In the genomic region with DNA sequence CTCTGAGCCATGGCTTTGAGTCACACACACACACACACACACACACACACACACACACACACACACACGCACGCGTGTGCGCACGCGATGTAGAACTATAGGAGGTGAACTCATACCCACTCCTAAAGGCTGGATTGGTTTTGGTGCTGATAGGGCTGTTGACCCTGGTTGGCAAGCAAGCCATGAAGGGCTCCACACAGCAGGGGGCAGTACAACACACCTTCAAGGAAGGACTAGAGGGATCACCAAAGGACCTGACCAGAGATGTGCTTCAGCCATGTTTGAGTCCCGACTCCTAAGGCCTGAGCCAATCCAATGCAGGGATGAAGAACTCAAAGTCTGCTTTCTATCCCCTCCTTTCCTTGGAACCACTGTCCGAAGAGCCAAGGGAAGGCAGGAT, we compare ENCODE assay signal across 8 mouse cellular contexts. TPM values are rescaled to one million over a fixed set of nuclear protein-coding genes. Genes with fewer than 3 reads are reported as not detected.
DNase-seq lines count a peak whose midpoint lies in the region; ATAC-seq and TF ChIP-seq lines count a peak whose summit lies in the region.

No protein-coding gene starts in this region.

- no peak for TF ChIP-seq POLR2A in kidney, adult 2 months (IDR thresholded peaks at IDR 0.05; ENCODE audit: low read depth, low read length)
- no peak for TF ChIP-seq POLR2A in small intestine, adult 2 months (IDR thresholded peaks at IDR 0.05; ENCODE audit: low read depth, low read length)

- 93% methylated on average over 8 of the region's 8 CpGs for WGBS in kidney, adult 2 months
- WGBS in small intestine, adult 2 months = 94% methylated on average over 8 of the region's 8 CpGs

- no peak for ATAC-seq in megakaryocyte-erythroid progenitor cell, adult 5-6 weeks (replicated peaks; ENCODE audit: low FRiP score, low TSS enrichment, poor library complexity, severe bottlenecking)

- peak overlapping the region; percentile 79 for H3K27ac ChIP-seq in kidney, adult 2 months (ENCODE audit: insufficient read depth, low read depth, low read length)
- 0 out of 2 replicates have a peak overlapping the region, but pooled peaks have one; percentile 13 for H3K27ac ChIP-seq in small intestine, adult 2 months (ENCODE audit: insufficient read depth, low read depth, low read length)

- peaks cover 40% of the 10 kb centered on the region for H3K4me1 ChIP-seq in kidney, adult 2 months (ENCODE audit: control insufficient read depth, insufficient read depth, low read length)
- peaks cover 38% of the 10 kb centered on the region for H3K4me1 ChIP-seq in small intestine, adult 2 months (ENCODE audit: control insufficient read depth, insufficient read depth, insufficient read length, low read length)

- DNase-seq in kidney, adult 2 months = peak; percentile 35
- DNase-seq in kidney, adult 18-20 months = no peak
- peak; percentile 38 for DNase-seq in brain, adult 2 months (ENCODE audit: low read depth, low spot score)
- DNase-seq in kidney, postnatal 4 days = peak; percentile 66 to 73
- DNase-seq in urinary bladder, postnatal 14 days (ENCODE audit: low spot score) = no peak
- no peak for DNase-seq in adrenal gland, adult 18-20 months (ENCODE audit: low spot score in 2 of 2)

- H3K4me3 ChIP-seq in kidney, adult 2 months (ENCODE audit: insufficient read depth, low read depth, low read length) = no peak overlapping the region
- H3K4me3 ChIP-seq in small intestine, adult 2 months (ENCODE audit: low read depth, low read length) = no peak overlapping the region

- no peaks in the 10 kb centered on the region for H3K36me3 ChIP-seq in kidney, adult 2 months (ENCODE audit: control insufficient read depth, insufficient read depth, low read length)
- peaks cover 3% of the 10 kb centered on the region; the same call in 1 of the 2 replicates for H3K36me3 ChIP-seq in small intestine, adult 2 months (ENCODE audit: control insufficient read depth, insufficient read depth, low read length)

- H3K27me3 ChIP-seq in kidney, adult 2 months (replicated peaks; ENCODE audit: control insufficient read depth, insufficient read depth, low read length) = no peaks in the 10 kb centered on the region
- H3K27me3 ChIP-seq in small intestine, adult 2 months (ENCODE audit: control insufficient read depth, insufficient read depth, low read length) = no peaks in the 10 kb centered on the region

- TF ChIP-seq CTCF in kidney, adult 2 months (conservative IDR thresholded peaks at IDR 0.05; ENCODE audit: insufficient read depth, insufficient read length, low read depth, low read length) = peak; percentile 54
- TF ChIP-seq CTCF in small intestine, adult 2 months (IDR thresholded peaks at IDR 0.05; ENCODE audit: extremely low read depth, insufficient read length, insufficient replicate concordance, low read depth, low read length) = peak; percentile 30; the same call in 1 of the 2 replicates

RNA-seq across cellular contexts. Expression of gene Zfp36l1, which starts 16.7 kb away (rescaled TPM):
- polyA plus RNA-seq in kidney, adult 2 months (2012; rRNA removed) = 109 and 111 TPM in 2 replicates
- polyA plus RNA-seq in small intestine, adult 2 months (2012; rRNA removed) = 60.1 and 118 TPM in 2 replicates
- 76.1 and 121 TPM in 2 replicates for total RNA-seq in megakaryocyte-erythroid progenitor cell, adult 5-6 weeks (2014; fragmentation: Nextera tagmentation)
- total RNA-seq in megakaryocyte-erythroid progenitor cell, adult 5-6 weeks (2017) = 12.4 and 18.5 TPM in 2 replicates
- total RNA-seq in adrenal gland, adult 18-20 months (2021) = 100 to 1,000 TPM; 172 to 225 TPM

Comparison
In these comparisons a context has a peak if more than half of its experiments do, and no peak if none do; other contexts are left out.
1. DNase-seq: peak in kidney, adult 2 months (single experiment), brain, adult 2 months (single experiment) and kidney, postnatal 4 days (2 of 2); none in kidney, adult 18-20 months (single experiment), urinary bladder, postnatal 14 days (single experiment) and adrenal gland, adult 18-20 months (0 of 2).